Mouse (Mus musculus) urinary bladder, adult 18-20 months (tissue): Measurements from ENCODE around the gene Clasp2.

Experiments
- DNase-seq, 2 experiments: peaks; one replicate each; pipeline ENCODE4 v3.0.0; 2022; ENCODE audit warnings: low spot score in 2 of 2, mixed read lengths in 2 of 2

Gene Clasp2

GRCm38 (mm10) chr9:113930534-113931374 is 189.5 kb downstream of the Clasp2 start, which contains the start of gene Ubp1:
Gene Ubp1 (plus strand): TSS chr9:113930934.
- DNase-seq: peak; percentile 76 to 95

GRCm38 (mm10) chr9:113931375-113932099 is 190.3 kb downstream of the Clasp2 start:
- DNase-seq: peak in 1 of 2 experiments; percentile 44

DNA sequence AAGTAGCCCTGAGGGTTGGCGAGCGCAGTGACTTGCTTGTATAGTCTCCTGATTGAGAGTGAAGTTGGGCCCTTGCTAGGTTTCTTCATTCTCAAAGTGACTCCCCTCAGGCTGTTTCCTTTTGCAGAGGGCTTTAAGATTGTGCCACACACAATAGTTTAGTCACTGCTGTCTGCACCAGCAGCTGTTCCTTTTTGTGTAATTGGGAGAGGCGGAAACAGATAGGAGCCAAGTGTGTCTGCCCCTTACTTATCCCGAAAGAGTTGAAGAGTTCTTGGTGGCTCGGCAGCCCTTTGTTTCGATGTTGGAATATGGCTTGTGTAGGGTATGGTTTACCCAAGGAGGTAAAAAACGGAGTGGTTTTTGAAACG is 190.8 kb downstream of the Clasp2 start:
- no peak for DNase-seq

GRCm38 (mm10) chr9:113932501-113932900 is 191.2 kb downstream of the Clasp2 start:
- DNase-seq: no peak

- DNase-seq: no peak
Observed at GRCm38 (mm10) chr9:113935638-113936037, 194.4 kb downstream of the Clasp2 start.

- no peak for DNase-seq
Observed at GRCm38 (mm10) chr9:113939063-113939850, 198.0 kb downstream of the Clasp2 start.

DNA sequence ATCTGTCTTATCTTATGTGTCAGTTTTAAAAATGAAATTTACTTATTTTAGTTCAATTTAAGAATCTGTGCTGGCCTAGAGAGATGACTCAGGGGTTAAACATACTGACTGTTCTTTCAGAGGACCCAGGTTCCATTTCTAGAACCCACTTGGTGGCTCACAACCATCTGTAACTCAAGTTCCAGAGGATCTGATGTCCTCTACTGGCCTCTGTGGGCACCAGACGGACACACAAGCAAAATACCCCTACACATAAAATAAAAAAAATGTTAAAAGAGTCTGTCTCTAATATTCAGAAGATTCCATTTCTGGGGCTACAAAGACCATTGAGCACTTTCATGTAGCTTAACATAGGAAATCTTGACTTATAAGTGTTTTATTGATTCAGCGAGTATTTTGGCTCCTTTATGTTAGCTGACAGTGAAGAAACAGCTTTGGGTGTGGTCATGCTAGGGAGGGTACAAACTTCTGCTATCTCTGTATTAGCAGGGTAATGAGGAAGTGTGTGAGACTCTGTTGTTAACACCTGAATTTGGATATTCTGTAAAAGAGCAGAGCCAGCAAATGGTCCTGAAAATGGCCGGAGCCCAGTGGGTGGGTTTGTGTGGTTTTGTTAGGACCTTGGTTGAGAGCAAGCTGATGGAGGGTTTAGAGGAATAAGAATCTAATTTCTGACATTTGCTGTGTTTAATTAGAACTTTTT is 200.0 kb downstream of the Clasp2 start:
- no peak for DNase-seq

- DNase-seq: no peak
Observed at GRCm38 (mm10) chr9:113943372-113943771, 202.1 kb downstream of the Clasp2 start.

GRCm38 (mm10) chr9:113947216-113947615 is 205.9 kb downstream of the Clasp2 start:
- no peak for DNase-seq

- DNase-seq: no peak
Observed at GRCm38 (mm10) chr9:113957777-113958176, 216.5 kb downstream of the Clasp2 start.

DNA sequence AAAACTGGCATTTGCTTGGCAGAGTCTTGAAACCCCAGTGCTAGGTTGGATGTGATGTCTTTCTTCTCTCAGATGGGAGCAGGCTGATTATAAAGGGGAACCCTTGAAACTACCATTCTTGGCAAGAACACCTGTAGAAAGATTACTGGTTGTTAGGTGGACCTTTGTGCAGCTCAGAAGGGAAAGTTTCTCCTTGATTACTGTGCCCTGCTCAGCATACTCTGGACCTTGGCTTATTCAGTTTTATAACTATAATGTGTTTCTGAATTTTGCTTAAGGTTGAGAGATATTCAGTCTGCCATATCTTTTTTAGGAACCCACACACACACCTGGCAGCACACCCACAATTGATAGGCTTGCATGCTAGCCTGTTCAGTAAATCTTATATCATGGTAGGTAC is 222.4 kb downstream of the Clasp2 start:
- DNase-seq: no peak

DNA sequence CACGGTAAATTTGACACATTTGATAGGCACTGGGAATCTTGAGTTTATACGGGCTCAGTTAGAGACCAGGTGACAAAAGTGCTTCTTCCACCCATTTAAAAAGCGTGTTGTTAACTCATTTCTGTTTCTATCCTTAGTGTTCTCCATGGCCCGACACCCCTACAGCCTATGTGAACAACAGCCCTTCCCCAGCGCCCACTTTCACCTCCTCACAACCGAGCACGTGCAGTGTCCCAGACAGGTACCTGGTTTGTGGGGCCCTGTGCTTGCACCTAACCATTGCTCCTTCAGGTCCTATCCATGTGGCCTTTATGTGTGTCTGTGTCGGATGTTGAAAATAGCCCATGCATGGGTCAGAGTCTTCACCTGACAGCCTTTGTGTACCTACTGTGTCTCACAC is 223.1 kb downstream of the Clasp2 start:
- DNase-seq: no peak

GRCm38 (mm10) chr9:113966838-113967237 is 225.6 kb downstream of the Clasp2 start:
- DNase-seq: no peak

DNA sequence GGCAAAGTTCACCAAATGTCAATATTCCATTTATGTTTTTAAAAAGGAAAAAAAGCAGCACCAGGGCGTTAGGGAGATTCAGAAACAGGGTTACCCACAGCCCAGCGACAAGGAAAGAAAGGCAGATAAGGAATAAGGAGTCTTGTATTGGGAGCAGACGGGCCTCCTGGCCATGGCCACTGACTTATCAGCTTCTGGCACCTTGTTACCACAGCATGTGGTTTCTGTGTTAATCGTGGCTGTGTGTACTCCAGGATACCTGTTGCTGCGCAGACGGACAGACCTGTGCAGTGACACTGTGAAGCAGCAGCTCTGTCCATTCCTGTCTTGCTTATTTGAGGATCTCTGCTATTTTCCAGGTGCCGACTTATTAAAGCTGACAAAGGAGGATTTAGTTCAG is 227.7 kb downstream of the Clasp2 start:
- no peak for DNase-seq
